Mouse (Mus musculus) retina, adult 2 months (tissue): ENCODE measurements around the gene Armt1.
A peak's percentile ranks its signal among the peaks of the same experiment; 100 is the strongest.

ENCODE experiments used
- DNase-seq: peaks from one replicate; pipeline ENCODE4 v3.0.0-alpha.2; 2012; ENCODE audit warnings: low read depth, low spot score

Armt1 gene

DNA sequence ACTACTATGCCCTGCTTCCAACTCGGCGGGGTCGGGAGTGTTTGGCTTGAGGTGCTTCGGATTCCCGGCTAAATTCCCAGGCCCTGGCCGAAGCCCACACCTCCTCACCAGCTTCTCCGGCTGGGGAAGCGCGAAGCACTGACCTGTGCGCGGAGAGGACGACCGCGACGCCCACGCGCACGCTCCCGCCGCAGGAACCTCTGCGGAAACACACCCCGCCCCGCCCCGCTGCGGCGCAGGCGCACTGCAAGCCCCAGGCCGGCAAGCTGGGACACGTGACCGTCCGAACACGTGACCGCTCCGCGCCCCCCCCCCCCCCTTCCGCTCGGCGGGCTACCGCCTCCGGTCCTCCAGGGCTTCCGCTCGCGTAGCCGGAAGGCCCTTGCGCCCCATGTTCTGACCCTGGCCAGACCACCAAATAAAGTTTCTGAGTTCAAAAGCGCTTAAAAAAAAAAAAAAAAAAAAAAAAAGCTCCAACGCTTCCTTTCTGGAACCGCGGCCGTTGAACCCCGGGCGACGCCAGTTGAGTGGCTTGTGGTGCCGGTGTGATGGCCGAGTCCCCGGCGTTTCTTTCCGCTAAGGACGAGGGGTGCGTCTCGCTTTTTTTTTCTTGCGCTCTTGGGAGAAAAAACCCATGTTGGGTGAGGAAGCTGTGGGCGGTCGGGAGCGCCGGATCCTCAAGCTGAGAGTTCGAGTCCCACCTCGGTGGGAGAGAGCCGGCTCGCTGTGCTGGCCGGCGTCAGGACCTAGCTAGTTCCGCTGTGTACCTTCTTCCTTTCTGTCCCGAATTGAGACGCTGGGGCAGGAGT is at the start of gene Armt1, which contains the start of gene Rmnd1:
Armt1 (plus strand) TSS at position 345 of the 809 bp plus-strand sequence.
Rmnd1 (minus strand) TSS at position 266 of the 809 bp plus-strand sequence.
- peak; percentile 89 for DNase-seq

DNA sequence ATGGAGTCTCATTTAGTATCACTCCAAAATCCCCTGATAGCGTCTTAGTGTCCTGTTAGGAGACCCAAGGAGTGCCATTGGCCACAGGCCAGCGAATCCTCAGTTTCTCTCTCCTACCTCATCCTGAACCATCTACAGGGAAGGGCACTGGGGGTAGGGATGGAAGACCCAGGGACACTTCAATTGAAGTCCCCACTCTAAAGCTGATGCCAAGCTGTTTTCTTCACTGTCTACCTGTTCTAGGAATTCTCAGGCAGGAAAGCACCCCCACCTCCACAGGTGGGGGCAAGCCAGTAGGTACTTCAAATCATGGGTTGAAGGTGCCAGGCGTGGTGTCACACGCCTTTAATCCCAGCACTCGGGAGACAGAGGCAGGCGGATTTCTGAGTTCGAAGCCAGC is 48.0 kb upstream of the Armt1 start:
- no peak for DNase-seq

- peak; percentile 88 for DNase-seq
These were observed 45.4 kb upstream of the Armt1 start for GRCm38 (mm10) chr10:4386609-4387591.

- peak; percentile 45 for DNase-seq
These were observed 44.4 kb upstream of the Armt1 start, which contains the start of gene Zbtb2 for GRCm38 (mm10) chr10:4387701-4388383. Zbtb2 (minus strand) TSS chr10:4388108.

- no peak for DNase-seq
These were observed 43.9 kb upstream of the Armt1 start for GRCm38 (mm10) chr10:4388384-4388745.

DNA sequence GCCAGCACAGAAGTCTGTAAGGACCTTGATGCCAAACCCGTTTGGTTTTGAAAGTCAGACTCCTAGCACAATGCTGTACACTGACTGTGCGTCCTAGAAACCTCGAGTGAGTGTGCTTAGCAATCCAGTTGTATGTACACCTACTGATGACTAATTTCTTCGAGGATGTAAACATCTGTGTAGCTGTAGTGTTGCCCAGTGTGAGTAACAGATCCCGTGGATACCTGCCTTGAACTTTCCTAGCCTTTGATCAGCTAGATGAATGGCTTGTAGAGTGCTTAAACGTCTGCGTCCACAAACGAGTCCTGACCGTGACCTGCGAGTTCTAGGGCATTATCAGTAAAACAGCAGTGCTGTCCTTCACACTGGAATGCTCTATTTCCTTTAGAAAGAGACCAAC is 43.2 kb upstream of the Armt1 start:
- no peak for DNase-seq

- no peak for DNase-seq
These were observed 42.7 kb upstream of the Armt1 start for GRCm38 (mm10) chr10:4389461-4390112.

GRCm38 (mm10) chr10:4390550-4390949 is 41.7 kb upstream of the Armt1 start:
- no peak for DNase-seq

DNA sequence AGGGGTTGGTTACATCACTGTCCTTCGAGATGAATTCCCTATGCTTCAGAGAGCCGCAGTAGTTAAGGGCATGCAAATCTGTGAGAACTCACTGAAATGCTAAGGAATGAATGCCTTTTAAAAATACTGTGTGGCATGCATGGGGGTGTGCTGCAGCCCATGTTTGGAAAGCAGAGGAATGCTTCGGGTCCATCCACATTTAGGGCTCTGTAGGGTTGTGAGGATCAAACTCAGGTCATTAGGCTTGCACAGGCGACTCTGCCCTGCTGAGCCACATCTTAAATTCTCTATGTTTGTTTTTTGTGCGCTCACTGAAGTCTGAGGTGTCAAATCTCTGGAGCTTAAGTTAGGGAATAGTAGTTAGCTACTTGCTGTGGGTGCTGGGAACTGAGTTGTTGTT is 41.2 kb upstream of the Armt1 start:
- DNase-seq, result no peak

DNA sequence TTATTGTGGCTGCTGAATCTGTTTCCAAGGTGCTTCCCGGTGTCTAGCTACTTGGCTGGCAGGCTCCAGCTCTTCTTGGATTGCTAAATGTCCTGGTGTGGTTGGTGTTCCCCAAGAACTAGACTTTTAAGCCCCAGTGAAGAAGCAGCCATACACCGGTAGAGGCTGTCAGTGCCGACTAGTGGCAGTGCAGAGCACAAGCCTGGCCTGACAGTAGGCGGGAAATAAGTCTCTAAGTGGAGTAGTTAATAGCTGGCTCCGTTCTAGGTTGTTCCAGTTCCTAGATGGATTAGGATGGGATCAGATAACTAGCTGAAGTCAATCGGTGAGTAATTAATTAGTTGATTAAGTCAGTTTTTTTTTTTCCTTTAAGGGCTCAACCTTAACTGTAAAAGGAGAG is 40.4 kb upstream of the Armt1 start:
- no peak for DNase-seq

DNA sequence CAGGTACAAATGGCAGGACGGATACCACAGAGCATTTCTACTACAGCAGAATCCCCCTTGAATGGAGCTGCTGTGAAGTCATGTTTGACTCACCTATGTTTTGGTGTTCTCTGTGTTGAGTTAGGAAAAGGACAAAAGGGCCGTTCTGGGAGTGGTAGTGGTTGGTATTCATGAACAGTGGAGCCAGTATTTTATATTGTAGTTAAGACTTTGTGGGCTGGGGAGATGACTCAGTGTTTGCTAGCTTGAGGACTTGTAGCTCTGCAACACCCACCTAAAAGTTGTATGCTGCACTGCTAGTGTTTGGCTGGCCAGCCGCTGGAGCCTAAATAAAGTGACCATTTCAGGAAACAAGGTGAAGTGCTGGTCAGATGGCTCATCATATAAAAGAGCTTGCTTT is 36.9 kb upstream of the Armt1 start:
- no peak for DNase-seq

- no peak for DNase-seq
These were observed 34.2 kb upstream of the Armt1 start for GRCm38 (mm10) chr10:4398058-4398457.

GRCm38 (mm10) chr10:4404895-4405491 is 27.3 kb upstream of the Armt1 start:
- DNase-seq, result peak; percentile 28

GRCm38 (mm10) chr10:4405511-4405910 is 26.8 kb upstream of the Armt1 start:
- DNase-seq, result no peak

DNA sequence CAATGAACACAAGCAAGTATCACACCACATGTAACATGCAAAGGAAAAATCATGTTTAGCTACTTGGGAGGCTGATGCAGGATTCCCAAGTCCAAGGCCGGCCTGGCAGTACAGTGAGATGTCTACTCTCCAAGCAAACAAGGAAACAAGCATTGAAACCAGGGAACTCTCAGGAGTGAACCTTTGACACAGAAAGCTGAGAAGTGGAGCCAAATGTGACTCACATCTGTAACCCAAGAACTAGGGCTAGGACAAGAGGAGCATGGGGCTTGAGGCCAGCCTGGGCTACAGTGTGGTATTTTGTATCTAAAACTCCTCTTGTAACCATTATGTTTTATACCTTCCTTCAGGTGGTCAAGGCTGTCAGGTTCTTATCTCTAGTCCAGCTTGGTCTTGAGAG is 25.1 kb upstream of the Armt1 start:
- no peak for DNase-seq

DNA sequence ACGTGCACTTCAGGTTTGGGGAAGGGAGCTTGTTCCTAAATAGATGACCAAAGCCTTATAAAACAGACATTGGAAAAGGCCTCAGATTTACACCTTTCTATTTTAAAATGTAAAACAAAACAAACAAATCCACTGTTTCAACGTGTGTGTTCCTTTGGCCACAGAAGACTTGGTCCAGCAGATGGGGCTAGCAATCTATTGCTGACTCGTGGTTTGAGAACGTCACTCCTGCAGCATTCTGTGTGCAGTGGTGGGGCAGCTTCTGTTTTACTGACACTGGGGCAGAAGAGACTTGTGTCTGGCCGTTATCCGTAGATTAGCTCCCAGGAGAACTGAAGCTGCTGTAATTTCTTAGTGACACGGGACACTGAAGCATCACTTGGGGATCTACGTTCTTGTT is 7.0 kb upstream of the Armt1 start:
- DNase-seq, result no peak

DNA sequence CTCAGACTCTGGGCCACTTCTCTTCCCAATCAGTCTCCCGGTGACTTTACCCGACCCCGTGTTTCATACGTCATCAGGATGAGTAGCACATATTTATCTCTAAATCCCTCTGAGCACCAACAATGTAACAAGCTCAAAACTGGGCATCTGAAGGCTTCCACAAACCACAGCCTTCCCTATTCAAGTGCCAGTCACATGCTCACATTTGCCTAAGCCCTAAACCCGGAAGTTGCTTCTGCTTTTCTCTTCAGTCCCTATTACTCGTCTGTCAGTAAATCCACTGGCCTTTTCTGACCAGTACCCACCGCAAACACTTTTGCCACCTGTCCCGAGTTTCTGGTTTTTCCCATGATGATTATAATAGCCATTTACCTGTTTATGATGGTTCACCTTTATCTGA is 1.9 kb upstream of the Armt1 start:
- no peak for DNase-seq

DNA sequence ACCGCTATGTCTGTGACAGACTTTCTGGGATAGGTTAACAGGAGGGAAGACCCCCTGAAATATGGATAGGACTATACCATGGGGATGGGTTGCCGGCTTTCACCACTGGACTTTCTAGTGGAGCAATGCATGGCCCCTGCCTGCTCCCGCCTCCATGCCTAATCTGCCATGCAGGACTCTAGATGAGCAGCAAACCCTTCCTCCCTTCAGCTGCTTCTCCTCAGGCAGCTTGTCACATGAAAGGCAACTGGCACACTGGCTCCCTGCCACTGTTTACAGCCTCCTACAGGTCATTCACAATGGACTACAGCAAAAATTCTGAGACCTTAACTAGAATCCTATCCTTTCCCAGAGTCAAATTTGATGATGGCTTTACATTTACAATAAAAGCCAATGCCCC is 1.4 kb upstream of the Armt1 start:
- DNase-seq, result no peak

DNA sequence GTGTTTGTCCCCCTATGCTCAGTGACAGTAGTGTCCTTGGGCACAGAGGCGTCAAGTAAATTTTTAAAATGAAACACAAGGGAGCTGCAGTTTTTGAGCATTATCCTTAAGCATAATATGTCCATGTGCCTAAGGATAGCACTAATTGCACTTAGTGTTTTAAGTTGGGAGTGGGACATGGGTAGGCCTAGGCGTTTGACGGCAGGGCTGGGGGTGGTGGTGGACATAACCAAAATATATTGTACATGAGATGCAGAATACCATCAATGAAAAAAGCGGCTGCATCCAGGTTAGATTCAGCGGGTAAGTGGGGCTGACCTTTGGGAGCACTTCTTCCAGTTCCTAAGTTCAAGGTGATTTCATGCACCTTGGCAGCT is 533 bp upstream of the Armt1 start:
- no peak for DNase-seq

DNA sequence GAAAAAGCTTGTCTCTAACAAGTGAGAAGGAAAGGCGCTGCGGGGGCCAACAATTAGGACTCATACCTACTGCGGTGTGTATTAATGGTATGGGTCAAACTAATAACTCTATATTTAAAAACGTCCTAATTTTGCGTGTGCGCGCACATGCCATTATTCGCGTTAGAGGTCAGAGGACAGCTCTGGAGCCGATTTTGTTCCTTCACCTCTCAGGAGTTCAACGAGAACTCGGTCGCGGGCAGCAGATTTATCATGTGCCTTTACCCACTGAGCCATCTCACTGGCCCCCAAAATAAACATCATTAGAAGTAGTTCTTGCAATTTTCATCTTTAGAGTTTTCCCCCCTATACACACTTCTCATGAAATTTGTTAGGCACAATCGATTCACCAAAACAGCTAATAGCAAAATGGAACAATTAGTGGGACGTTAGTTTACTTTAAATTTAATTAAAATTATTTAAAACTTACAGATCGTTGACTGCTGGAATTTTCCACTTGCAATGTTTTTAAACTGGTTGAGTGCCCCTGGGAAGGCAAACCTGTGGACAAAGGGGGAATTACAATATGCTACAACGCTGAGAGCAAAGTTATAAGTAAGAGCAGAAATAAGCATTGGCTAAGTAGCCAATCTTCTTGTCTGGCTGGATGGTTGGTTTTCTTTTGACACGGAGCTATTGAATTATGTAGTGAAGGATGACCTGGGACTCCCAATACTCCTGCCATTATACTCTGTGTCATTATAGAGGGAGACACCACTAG is 909 bp downstream of the Armt1 start:
- no peak for DNase-seq
